Comparison of ENCODE assay signal across 26 mouse cellular contexts in the genomic region with DNA sequence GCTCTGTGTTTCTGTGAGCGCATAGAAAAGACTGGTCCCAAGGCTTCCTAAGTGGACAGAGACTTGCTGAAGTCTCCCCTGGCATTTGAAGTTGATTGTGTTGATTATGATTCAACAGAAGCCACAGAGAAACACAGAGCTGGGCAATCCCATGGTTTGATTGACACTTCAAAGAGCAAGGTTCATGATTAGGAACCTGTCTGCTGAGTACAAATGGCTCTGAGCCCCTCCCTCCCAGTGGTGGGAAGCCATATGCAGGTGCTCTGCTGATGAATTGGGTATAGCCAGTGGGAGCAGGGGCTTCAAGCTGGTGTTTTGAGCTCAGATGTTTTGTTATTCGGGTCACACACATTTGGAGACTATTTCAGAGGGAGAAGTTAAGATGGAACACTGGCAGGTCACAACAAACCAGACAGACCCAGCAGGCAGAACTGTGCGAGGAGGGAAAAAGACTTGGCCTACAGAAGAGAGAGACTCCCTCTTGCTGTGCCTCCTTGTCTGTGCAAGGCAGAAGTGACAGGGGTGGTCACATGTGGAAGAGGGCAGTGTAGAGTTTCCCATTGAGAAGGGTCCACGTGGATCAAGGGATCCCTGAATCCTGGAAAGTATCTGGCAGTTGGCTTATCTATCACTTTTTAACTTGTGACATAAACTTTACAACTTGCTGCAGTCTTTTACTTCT. TPM values are rescaled to one million over a fixed set of nuclear protein-coding genes. Genes with fewer than 3 reads are reported as not detected.
DNase-seq lines count a peak whose midpoint lies in the region; ATAC-seq and TF ChIP-seq lines count a peak whose summit lies in the region.
"Had no signal": no experiment of that assay in that cellular context is flagged by ENCODE, and none has a peak within 500 bp of the region (broad histone marks: within the 10 kb centered on the region; RNA-seq: fewer than 3 reads in every experiment).

No protein-coding gene starts in this region.

- peak; percentile 44 for DNase-seq in heart, adult 11 months
- DNase-seq in heart, postnatal 36 days = no peak
- no peak for DNase-seq in hindbrain, embryonic 14.5 days (ENCODE audit: low spot score)
- DNase-seq in midbrain, embryonic 14.5 days = no peak
- DNase-seq in brain, embryonic 14.5 days (ENCODE audit: low read depth) = peak; percentile 14
- DNase-seq: adrenal gland, postnatal 25 days; cerebellum, adult 18-20 months; cerebellum, postnatal 10 days; gastrocnemius, postnatal 36 days; heart, postnatal 10 days; kidney, adult 18-20 months; kidney, postnatal 25 days; liver, postnatal 0 days; lung, postnatal 36 days; thymus, postnatal 36 days had no signal

- intact Hi-C loops in heart, postnatal 36 days (cut with DNase I) = no loop called here

- H3K9ac ChIP-seq in hindbrain, embryonic 14.5 days = no peak overlapping the region
- no peak overlapping the region for H3K9ac ChIP-seq in hindbrain, embryonic 16.5 days (ENCODE audit: low read depth, low read length)
- no peak overlapping the region for H3K9ac ChIP-seq in midbrain, embryonic 13.5 days (replicated peaks)
- H3K9ac ChIP-seq in midbrain, embryonic 14.5 days (replicated peaks; ENCODE audit: low read length) = no peak overlapping the region
- H3K9ac ChIP-seq: embryonic facial prominence, embryonic 13.5 days; forebrain, embryonic 12.5 days; hindbrain, embryonic 13.5 days; kidney, embryonic 15.5 days; limb, embryonic 12.5 days; liver, embryonic 12.5 days; liver, postnatal 0 days had no signal

- H3K9me3 ChIP-seq in hindbrain, embryonic 14.5 days (ENCODE audit: control insufficient read depth, low read length) = no peaks in the 10 kb centered on the region
- no peaks in the 10 kb centered on the region for H3K9me3 ChIP-seq in hindbrain, embryonic 16.5 days (ENCODE audit: control insufficient read depth, low read length)
- no peaks in the 10 kb centered on the region for H3K9me3 ChIP-seq in midbrain, embryonic 13.5 days
- no peaks in the 10 kb centered on the region for H3K9me3 ChIP-seq in midbrain, embryonic 14.5 days (ENCODE audit: control insufficient read depth, low read length)
- H3K9me3 ChIP-seq: embryonic facial prominence, embryonic 13.5 days; forebrain, embryonic 12.5 days; hindbrain, embryonic 13.5 days; kidney, embryonic 15.5 days; limb, embryonic 12.5 days; liver, embryonic 12.5 days had no signal

- H3K4me1 ChIP-seq in hindbrain, embryonic 14.5 days (replicated peaks; ENCODE audit: control insufficient read depth, insufficient read depth, low read length) = peaks cover under 1% of the 10 kb centered on the region; the same call in 1 of the 2 replicates
- H3K4me1 ChIP-seq in hindbrain, embryonic 16.5 days (ENCODE audit: control insufficient read depth, insufficient read depth, low read depth, low read length) = no peaks in the 10 kb centered on the region
- H3K4me1 ChIP-seq in midbrain, embryonic 13.5 days (replicated peaks) = peaks cover 14% of the 10 kb centered on the region
- H3K4me1 ChIP-seq in midbrain, embryonic 14.5 days (ENCODE audit: control insufficient read depth, insufficient read depth, low read length) = peaks cover 3% of the 10 kb centered on the region
- H3K4me1 ChIP-seq: limb, embryonic 12.5 days had no signal

- TF ChIP-seq CTCF in brain, embryonic 14.5 days (IDR thresholded peaks at IDR 0.05; ENCODE audit: borderline replicate concordance, extremely low read depth, insufficient read depth, insufficient read length) = no peak

- no peaks in the 10 kb centered on the region for H3K36me3 ChIP-seq in hindbrain, embryonic 14.5 days (replicated peaks; ENCODE audit: control insufficient read depth, insufficient read depth)
- H3K36me3 ChIP-seq in hindbrain, embryonic 16.5 days (ENCODE audit: control insufficient read depth, insufficient read depth, low read length) = no peaks in the 10 kb centered on the region
- H3K36me3 ChIP-seq in midbrain, embryonic 13.5 days = peaks cover 17% of the 10 kb centered on the region
- H3K36me3 ChIP-seq in midbrain, embryonic 14.5 days (ENCODE audit: control insufficient read depth, insufficient read depth, low read length) = no peaks in the 10 kb centered on the region; the same call in 1 of the 2 replicates
- H3K36me3 ChIP-seq: hindbrain, embryonic 13.5 days had no signal

- H3K4me3 ChIP-seq in hindbrain, embryonic 14.5 days (replicated peaks; ENCODE audit: low read length) = no peak overlapping the region
- no peak overlapping the region for H3K4me3 ChIP-seq in hindbrain, embryonic 16.5 days (ENCODE audit: low read length)
- no peak overlapping the region for H3K4me3 ChIP-seq in midbrain, embryonic 13.5 days (replicated peaks)
- no peak overlapping the region for H3K4me3 ChIP-seq in midbrain, embryonic 14.5 days (replicated peaks; ENCODE audit: low read depth, low read length)
- H3K4me3 ChIP-seq: embryonic facial prominence, embryonic 13.5 days; erythroblast, embryonic 14.5 days; forebrain, embryonic 12.5 days; hindbrain, embryonic 13.5 days; kidney, embryonic 15.5 days; left cerebral cortex, adult 2 months; limb, embryonic 12.5 days; liver, embryonic 12.5 days had no signal

- H3K27ac ChIP-seq in hindbrain, embryonic 14.5 days = no peak overlapping the region
- no peak overlapping the region for H3K27ac ChIP-seq in hindbrain, embryonic 16.5 days (ENCODE audit: low read depth, low read length)
- no peak overlapping the region for H3K27ac ChIP-seq in midbrain, embryonic 13.5 days
- H3K27ac ChIP-seq in midbrain, embryonic 14.5 days (replicated peaks; ENCODE audit: low read depth, low read length) = no peak overlapping the region
- H3K27ac ChIP-seq: embryonic facial prominence, embryonic 13.5 days; forebrain, embryonic 12.5 days; hindbrain, embryonic 13.5 days; kidney, embryonic 15.5 days; left cerebral cortex, adult 2 months; limb, embryonic 12.5 days; liver, embryonic 12.5 days had no signal

- H3K27me3 ChIP-seq in hindbrain, embryonic 14.5 days (ENCODE audit: control insufficient read depth, insufficient read depth, low read length) = no peaks in the 10 kb centered on the region
- H3K27me3 ChIP-seq in hindbrain, embryonic 16.5 days (replicated peaks; ENCODE audit: control insufficient read depth, insufficient read depth, low read length) = no peaks in the 10 kb centered on the region
- no peaks in the 10 kb centered on the region for H3K27me3 ChIP-seq in midbrain, embryonic 13.5 days
- H3K27me3 ChIP-seq in midbrain, embryonic 14.5 days (ENCODE audit: control insufficient read depth, insufficient read depth, low read length) = no peaks in the 10 kb centered on the region
- H3K27me3 ChIP-seq: embryonic facial prominence, embryonic 13.5 days; forebrain, embryonic 12.5 days; hindbrain, embryonic 13.5 days; kidney, embryonic 15.5 days; limb, embryonic 12.5 days; liver, embryonic 12.5 days had no signal

- 0 out of 2 replicates have a peak, but pooled peaks have one; percentile 22 for ATAC-seq in hindbrain, embryonic 14.5 days (ENCODE audit: low FRiP score)
- no peak for ATAC-seq in hindbrain, embryonic 16.5 days
- peak; percentile 73 for ATAC-seq in midbrain, embryonic 13.5 days
- ATAC-seq in midbrain, embryonic 14.5 days (ENCODE audit: low FRiP score, low TSS enrichment) = no peak
- no peak for ATAC-seq in frontal cortex, adult (ENCODE audit: low TSS enrichment)
- ATAC-seq: liver, embryonic 12.5 days; liver, postnatal 0 days had no signal

- no peak overlapping the region for H3K4me2 ChIP-seq in hindbrain, embryonic 14.5 days (replicated peaks)
- no peak overlapping the region for H3K4me2 ChIP-seq in hindbrain, embryonic 16.5 days (ENCODE audit: low read length)
- no peak overlapping the region for H3K4me2 ChIP-seq in midbrain, embryonic 13.5 days (replicated peaks)
- no peak overlapping the region for H3K4me2 ChIP-seq in midbrain, embryonic 14.5 days (ENCODE audit: low read length)
- H3K4me2 ChIP-seq: embryonic facial prominence, embryonic 13.5 days; forebrain, embryonic 12.5 days; hindbrain, embryonic 13.5 days; kidney, embryonic 15.5 days; limb, embryonic 12.5 days; liver, embryonic 12.5 days had no signal

- TF ChIP-seq POLR2A in brain, embryonic 14.5 days (IDR thresholded peaks at IDR 0.05; ENCODE audit: borderline replicate concordance, extremely low read depth, insufficient read depth, insufficient read length, poor library complexity, severe bottlenecking) = no peak

- WGBS in hindbrain, embryonic 14.5 days = 75% methylated on average over 4 of the region's 4 CpGs
- WGBS in hindbrain, embryonic 16.5 days = 72% methylated on average over 4 of the region's 4 CpGs
- WGBS in midbrain, embryonic 13.5 days = 74% methylated on average over 4 of the region's 4 CpGs
- WGBS in midbrain, embryonic 14.5 days = 65% methylated on average over 4 of the region's 4 CpGs

RNA-seq across cellular contexts. Expression of a gene that starts 9.1 kb away (rescaled TPM):
- 10 to 100 TPM; 37.2 to 40.4 TPM for total RNA-seq in heart, postnatal 36 days (2021)
- 25.6 and 28.3 TPM in 2 replicates for polyA plus RNA-seq in hindbrain, embryonic 14.5 days (2014; fragmentation: Nextera tagmentation; extraction: Ambion mirVana)
- 20.4 and 23.0 TPM in 2 replicates for polyA plus RNA-seq in hindbrain, embryonic 16.5 days (2015; fragmentation: Nextera tagmentation; extraction: Ambion mirVana)
- polyA plus RNA-seq in midbrain, embryonic 13.5 days (2015; fragmentation: Nextera tagmentation; extraction: Ambion mirVana) = 37.5 and 43.6 TPM in 2 replicates
- 16.1 and 32.0 TPM in 2 replicates for polyA plus RNA-seq in midbrain, embryonic 14.5 days (2014; fragmentation: Nextera tagmentation; extraction: Ambion mirVana)
- polyA plus RNA-seq in brain, embryonic 14.5 days (2012; rRNA removed) = 26.6 and 32.5 TPM in 2 replicates

Comparison
In these comparisons a context has a peak if more than half of its experiments do, and no peak if none do; other contexts are left out.
1. DNase-seq: peak in heart, adult 11 months (single experiment) and brain, embryonic 14.5 days (single experiment); none in heart, postnatal 36 days (0 of 2), hindbrain, embryonic 14.5 days (single experiment) and midbrain, embryonic 14.5 days (single experiment).
2. ATAC-seq: peak in hindbrain, embryonic 14.5 days (single experiment) and midbrain, embryonic 13.5 days (single experiment); none in hindbrain, embryonic 16.5 days (single experiment), midbrain, embryonic 14.5 days (single experiment) and frontal cortex, adult (single experiment).